Mouse (Mus musculus) C2C12 (cell line): Measurements from ENCODE around the gene Dock4.

ENCODE experiments used
- CEBPB ChIP-seq: IDR thresholded peaks from one replicate; pipeline ENCODE4 v1.6.1; 2011; ENCODE audit warnings: low read depth, mild to moderate bottlenecking, control low read depth, moderate library complexity
- CTCF ChIP-seq: IDR thresholded peaks from one replicate; pipeline ENCODE4 v1.5.1; 2011; ENCODE audit not compliant: control insufficient read depth, insufficient read depth, insufficient read length
- MAX ChIP-seq: IDR thresholded peaks from one replicate; pipeline ENCODE4 v1.6.1; 2011; ENCODE audit warnings: mild to moderate bottlenecking, control low read depth
- MYOD1 ChIP-seq: IDR thresholded peaks from one replicate; pipeline ENCODE4 v1.6.1; 2011; ENCODE audit warnings: low read depth; ENCODE audit not compliant: control insufficient read depth, insufficient read length
- USF1 ChIP-seq: IDR thresholded peaks from one replicate; pipeline ENCODE4 v1.6.1; 2011; ENCODE audit warnings: low read depth, mild to moderate bottlenecking, control low read depth, moderate library complexity

DNA sequence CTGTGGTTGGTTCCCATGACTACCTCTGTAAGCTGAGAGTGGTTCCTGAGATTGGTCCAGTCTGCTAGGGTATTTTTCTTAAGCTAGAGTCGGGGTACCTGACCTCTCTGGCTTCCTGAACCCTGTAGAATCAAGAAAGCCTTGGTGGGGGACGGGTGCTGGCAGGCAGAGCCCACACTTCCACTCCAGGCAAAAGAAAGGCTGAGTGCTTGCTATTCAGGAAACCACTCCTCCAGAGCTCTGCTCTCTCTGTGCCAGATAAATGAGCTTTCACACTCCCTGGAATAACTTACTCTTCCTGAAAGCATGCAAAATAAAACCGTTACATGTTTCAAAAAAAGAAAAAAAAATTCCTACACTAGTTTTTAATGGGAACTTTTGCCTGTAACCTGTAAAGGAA, 38.5 kb downstream of the Dock4 start:
- TF ChIP-seq CTCF (no peak), USF1 (no peak), MAX (no peak), MYOD1 (no peak), CEBPB (no peak)
